Mouse (Mus musculus) cortical plate, adult 2 months (tissue): ENCODE measurements at regions not wholly inside any gene's neighbourhood (a gene's known extent, or its start where the extent isn't known, plus 50 kb on each side); places are given as distances from the start of the nearest gene placed in this dataset.

ENCODE experiments used
- CTCF ChIP-seq: fragments of 200-500 bp; IDR thresholded peaks from 2 replicates; pipeline ENCODE4 v1.5.1; 2011; ENCODE audit warnings: mild to moderate bottlenecking, control low read depth, low read length; ENCODE audit not compliant: insufficient read depth; ENCODE audit errors: extremely low read depth
- POLR2A ChIP-seq: fragments of 200-500 bp; IDR thresholded peaks from 2 replicates; pipeline ENCODE4 v1.6.1; 2011; ENCODE audit warnings: mild to moderate bottlenecking, low read length, control low read depth; ENCODE audit not compliant: insufficient read depth; ENCODE audit errors: extremely low read depth

- TF ChIP-seq CTCF (no peak), POLR2A (no peak)
Measured at GRCm38 (mm10) chr11:56377535-56377934, 336.7 kb upstream of the Nmur2 start.
